Mouse (Mus musculus): ENCODE results near the gene Plekha5.
A peak's percentile ranks its signal among the peaks of the same experiment; 100 is the strongest.

Plekha5 gene

GRCm38 (mm10) chr6:140455851-140456250 is 32.0 kb downstream of the Plekha5 start:
- DNase-seq (ENCODE audit: low spot score in 2 of 2), result no peak

DNA sequence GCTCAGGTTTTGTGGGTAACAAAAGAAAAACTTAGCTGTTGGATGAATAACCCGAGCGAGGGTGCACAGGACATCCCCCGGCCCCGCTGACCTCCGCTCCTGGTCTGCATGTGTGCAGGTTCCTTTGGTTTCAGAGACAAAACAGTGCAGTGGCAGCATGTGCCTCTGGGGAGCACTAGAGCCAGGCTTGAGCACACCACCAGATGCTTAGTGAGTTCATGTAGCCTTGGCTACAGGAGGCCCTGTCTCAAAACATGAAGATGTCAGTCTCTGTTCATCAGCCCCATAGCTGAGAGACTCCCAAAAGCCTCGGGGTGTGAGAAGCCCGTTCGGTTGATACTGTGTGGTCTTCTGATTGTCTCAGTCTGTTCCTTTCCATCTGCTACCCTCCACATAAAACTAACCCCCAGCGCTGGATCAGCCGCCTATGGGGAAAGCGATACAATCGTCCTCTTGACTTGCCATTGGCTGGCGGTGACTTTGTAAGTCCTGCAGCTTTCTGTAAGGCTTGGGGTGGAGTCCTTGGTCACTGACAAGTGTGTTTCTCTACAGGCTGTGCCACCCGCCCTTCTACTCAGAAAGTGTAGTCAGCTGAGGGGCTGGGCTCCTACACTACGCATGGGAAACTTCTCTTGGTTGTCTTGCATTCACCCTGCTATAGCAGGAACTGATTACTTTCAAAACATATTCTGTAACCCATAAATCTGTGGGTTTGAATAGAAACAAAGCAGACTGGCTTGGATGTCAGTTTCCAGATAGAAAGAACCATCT is 32.7 kb downstream of the Plekha5 start:
- DNase-seq (ENCODE audit: low spot score in 2 of 2), result no peak

DNA sequence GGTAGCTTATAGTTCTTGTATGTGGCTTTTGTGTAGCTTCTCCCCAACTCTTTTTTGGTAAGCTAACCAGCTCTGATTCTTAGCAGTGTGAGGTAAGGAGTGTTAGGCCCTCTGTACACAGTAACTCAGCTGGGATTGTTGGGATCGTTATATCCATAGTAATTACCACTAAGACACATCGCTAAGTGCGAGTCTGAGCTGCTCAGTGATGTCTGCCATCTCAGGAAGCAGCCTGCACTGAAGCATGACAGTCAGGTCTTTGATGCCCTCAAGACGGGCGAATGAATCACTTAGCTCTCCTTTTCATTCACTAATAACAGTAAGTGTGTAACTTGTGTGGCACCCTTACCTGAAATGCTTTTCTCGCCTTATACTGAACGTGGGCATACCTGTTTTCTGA is 36.5 kb downstream of the Plekha5 start:
- DNase-seq (ENCODE audit: low spot score in 2 of 2), result no peak

GRCm38 (mm10) chr6:140464818-140465217 is 41.0 kb downstream of the Plekha5 start:
- no peak for DNase-seq (ENCODE audit: low spot score in 2 of 2)

DNA sequence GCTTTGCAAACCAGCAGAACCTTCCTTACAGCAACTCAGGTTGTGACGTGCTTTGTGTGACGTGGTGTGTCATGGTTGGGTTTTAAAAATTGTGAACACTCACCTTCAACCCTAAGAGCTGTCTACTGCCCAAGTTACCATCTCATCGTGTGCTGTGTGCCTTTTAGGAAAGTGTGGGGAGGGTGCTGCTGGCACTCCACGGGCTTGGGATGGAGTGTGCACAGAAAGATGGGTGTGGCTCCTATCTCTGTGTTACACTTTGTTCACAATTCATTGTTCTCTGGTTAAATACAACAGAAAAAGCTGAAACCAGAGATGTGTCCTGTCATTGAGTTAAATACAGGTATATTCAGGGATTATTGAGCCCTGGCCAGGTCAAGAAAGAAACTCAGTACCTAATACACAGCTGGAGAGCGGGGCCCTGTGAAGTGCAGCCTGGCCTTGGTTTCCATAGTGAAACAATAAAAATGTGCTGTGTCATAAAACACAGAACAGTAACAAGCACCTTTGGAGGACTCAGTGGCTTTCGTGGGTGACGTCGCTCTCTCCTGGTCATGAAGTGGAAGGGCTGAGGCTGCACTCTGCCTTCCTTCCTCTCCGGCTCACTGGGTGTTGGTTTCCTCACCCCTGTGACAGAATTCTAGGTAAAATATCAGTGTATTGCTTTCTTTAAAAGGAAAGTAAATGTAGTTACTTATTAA is 42.2 kb downstream of the Plekha5 start:
- no peak for DNase-seq (ENCODE audit: low spot score in 2 of 2)

DNA sequence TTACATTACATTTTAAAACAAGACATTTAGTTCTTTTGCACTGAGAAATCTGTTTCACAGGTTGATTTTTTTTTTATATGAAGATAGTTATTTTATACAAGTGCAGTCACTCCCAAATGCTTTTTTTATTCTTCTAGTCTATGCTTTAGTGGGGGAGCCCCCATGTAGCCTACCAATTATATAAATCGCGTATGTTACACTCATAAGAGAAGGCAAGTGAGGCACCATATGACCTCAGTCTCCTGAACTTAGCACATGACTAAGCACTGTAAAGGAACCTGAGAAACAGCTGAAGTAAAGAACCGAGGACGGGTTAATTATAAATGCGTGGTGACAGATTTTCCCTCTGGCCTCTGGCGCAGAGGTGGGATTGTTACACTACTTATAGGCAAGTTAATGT is 43.0 kb downstream of the Plekha5 start:
- DNase-seq (ENCODE audit: low spot score in 2 of 2), result no peak

DNA sequence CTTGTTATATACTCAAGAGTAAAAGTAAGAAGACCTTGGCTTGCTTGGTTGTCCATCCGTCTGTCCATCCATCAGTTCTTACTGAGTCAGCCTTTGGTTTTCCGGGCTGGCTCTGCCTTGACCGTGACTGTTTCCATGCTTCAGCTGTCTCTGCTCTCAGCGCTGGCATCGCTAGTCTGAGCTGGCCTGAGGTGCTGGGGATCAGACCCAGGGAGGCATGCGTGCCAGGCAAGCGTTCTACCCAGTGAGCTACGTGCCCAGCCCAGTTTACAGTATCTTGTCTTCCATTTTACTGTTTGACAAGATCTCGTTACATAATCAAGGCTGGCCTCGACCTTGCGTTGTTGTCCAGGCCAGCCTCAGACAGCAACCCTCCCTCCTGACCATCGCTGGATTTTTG is 44.0 kb downstream of the Plekha5 start:
- DNase-seq (ENCODE audit: low spot score in 2 of 2), result no peak

GRCm38 (mm10) chr6:140469791-140470190 is 45.9 kb downstream of the Plekha5 start:
- DNase-seq (ENCODE audit: low spot score in 2 of 2), result no peak

DNA sequence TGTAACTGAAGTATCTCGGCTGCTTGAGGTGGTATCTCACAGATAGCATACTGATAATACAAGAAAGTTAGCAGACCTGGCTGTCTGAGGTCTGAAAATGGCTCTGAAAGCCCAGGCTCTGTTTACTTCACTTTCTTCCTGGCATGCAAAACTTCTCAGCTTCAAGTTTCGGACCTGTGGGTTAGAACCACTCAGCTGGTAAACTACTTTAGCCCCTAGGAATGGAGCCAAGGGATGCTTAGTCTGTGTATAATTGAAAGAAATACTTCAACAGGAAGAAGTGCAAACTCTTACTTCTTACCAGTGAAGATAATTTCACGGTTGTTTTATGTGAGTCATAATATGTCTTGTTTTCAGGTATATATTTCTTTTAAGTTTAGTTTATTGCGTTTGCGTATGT is 47.9 kb downstream of the Plekha5 start:
- DNase-seq (ENCODE audit: low spot score in 2 of 2), result no peak

DNA sequence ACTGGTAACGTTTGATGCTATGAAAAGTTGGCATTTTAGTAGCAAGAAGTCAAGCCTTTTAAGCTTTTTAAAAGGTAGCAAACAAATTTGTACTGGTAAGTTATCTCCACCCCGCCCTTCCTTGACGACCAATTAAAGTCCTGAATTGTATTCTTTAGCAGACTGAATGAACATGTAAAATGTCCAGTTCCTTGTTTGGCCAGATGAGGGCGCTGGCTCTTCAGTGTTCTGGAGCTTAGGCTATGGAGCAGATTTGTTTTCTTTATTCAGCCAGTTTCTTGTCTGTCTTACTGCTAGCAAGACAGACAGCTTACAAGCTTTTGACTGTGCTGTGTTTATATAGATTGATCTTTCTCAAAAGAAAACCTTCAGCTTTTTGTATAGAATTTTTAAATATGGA is 48.5 kb downstream of the Plekha5 start:
- DNase-seq (ENCODE audit: low spot score in 2 of 2), result no peak

DNA sequence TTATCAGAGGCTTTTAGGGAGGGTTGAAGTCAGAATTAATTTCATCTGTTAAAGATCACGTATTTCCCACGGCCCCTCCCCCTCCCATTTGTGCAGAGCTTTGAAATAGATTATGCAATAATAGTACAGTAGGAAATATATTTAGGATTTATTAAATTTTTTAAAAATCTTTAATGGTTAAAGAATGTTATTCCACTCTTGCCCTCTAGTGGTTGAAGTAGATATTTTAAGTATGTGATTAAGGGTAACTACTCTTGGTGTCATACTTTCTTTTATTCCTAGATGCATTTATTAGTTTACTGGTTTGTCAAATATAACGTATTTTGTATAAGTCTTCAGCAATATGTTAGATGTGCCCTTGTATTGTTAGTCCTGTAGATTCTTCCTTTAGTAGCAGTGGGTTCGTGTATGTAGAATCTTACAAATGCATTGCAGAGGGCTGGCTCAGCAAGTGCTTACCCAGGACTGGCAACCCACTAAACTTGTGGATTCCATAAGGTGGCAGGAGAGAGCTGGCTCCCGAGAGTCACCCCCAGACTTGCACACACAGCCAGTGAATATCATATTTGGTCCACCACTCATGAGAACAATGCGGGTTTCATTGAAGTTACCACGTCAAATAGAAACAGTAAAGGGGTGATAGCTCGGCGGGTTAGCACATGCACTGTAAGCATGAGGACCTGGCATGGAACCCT is 51.7 kb downstream of the Plekha5 start:
- no peak for DNase-seq (ENCODE audit: low spot score in 2 of 2)

GRCm38 (mm10) chr6:140476981-140477380 is 53.1 kb downstream of the Plekha5 start:
- DNase-seq (ENCODE audit: low spot score in 2 of 2), result no peak

GRCm38 (mm10) chr6:140478031-140478430 is 54.2 kb downstream of the Plekha5 start:
- no peak for DNase-seq (ENCODE audit: low spot score in 2 of 2)

DNA sequence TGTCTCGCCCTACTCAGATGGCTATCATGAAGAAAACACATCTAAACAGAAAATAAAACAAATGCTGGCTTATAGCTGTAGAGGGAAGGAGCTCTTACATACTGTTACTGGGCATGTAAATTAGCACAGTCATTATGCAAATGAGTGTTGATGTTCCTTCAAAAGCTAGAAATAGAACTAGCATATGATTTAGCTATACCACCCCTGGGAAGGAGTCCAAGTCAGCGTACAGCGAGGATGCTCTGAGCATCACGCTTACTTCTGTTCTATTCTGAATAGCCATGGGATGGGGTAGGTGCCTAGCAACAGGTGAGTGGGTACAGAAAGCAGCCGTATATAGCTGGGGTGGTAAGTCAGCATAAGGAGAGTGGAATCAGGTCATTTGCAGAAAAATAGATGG is 55.1 kb downstream of the Plekha5 start:
- no peak for DNase-seq (ENCODE audit: low spot score in 2 of 2)

DNA sequence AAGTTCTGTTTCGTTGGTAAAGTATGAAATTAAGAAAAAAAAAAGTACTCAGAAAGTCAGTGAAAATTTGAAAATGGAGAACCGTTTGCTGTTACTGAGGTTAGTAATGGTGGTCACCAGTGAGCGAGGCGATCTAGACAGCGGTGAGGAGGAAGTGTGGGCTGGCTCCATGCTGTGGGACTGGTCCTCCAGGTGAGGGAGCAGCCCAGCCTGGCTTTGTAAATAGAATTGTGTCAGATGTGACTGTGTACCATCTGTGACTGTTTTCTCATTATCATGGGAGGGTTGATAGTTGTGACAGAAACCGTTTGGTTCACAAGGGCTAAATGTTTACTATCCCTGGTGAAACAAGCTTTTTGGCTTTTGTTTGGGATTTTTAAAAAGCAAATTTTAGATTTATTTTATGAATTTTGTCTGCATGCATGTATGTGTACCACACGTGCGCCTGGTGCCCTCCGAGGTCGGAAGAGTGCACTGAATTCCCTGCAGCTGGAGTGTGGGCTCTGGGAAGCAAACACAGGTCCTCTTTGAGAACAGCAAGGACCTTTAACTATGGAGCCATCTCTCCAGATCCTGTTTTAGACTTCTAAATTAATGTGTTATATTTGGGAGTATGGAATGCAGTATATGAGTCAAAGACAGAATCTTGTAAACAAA is 56.7 kb downstream of the Plekha5 start:
- no peak for DNase-seq (ENCODE audit: low spot score in 2 of 2)

- DNase-seq (ENCODE audit: low spot score in 2 of 2), result peak in 1 of 2 experiments; percentile 42
Measured at GRCm38 (mm10) chr6:140481701-140482460, 58.0 kb downstream of the Plekha5 start.

GRCm38 (mm10) chr6:140484170-140484569 is 60.3 kb downstream of the Plekha5 start:
- no peak for DNase-seq (ENCODE audit: low spot score in 2 of 2)

DNA sequence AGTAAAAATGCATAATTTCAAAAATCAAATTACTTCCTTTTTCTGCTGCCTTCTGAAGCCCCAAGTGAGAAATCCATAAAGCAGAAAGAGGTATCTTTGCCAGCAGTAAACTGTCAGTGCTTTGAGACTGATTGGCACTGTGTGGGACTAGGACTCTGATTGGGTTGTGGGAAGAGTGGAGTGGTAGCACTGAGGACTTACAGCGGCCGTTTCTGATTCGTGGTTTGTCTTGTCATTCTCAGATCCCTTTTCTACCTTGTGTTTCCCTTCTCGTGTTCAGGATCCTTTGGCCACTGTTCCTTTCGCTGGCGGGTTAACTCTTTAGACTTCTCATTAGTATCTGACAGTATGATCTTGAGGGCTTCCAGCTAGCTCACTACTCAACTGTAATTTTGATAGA is 61.8 kb downstream of the Plekha5 start:
- DNase-seq (ENCODE audit: low spot score in 2 of 2), result no peak

DNA sequence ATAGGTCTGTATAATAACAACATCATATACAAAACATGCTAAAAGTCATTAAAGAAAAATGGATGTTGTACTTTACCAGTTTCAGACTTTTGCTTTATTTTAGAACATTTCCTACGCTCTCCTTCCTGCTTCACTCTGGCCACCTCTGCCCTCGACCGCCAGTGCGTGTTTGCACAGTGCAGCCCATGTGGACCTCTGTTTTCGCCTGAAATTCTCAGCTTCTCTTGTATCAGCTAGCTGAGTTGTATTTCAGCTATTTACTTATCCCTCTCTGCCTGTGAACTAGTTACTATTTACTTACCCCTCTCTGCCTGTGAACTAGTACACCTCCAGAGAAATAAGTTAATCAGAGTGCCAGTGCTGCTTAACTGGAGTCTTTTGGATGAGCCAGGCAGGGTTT is 62.8 kb downstream of the Plekha5 start:
- no peak for DNase-seq (ENCODE audit: low spot score in 2 of 2)

- DNase-seq (ENCODE audit: low spot score in 2 of 2), result no peak
Measured at GRCm38 (mm10) chr6:140487489-140487888, 63.6 kb downstream of the Plekha5 start.

- DNase-seq (ENCODE audit: low spot score in 2 of 2), result no peak
Measured at GRCm38 (mm10) chr6:140488673-140489072, 64.8 kb downstream of the Plekha5 start.

DNA sequence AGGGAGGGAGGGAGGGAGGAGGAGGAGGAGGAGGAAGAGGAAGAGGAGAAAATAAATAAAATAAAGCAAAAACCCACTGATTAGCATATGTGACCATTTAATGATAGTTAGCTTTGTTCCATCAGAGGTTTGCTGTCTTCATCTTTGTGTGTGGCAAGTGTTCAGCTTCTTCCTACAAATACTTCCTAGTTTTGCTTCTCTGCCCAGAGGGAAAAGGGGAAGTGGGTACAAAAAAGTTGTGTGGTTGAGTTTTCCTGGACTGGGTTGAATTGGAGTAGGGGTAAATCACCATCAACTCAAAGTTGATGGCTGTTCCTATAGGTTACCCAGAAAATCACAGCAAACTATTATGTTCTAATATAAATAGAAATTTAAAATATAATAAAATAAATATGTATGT is 65.7 kb downstream of the Plekha5 start:
- no peak for DNase-seq (ENCODE audit: low spot score in 2 of 2)
